Mouse (Mus musculus) liver, embryonic 13.5 days (tissue): ENCODE results near the gene Ttc33. TPM values are rescaled to one million over a fixed set of nuclear protein-coding genes. Genes with fewer than 3 reads are reported as not detected.

Experiments used
- polyA plus RNA-seq: library from polyadenylated mRNA; unstranded; fragments of >200 nt; fragmentation: Nextera tagmentation; extraction: Ambion mirVana; gene quantifications from 2 replicates; pipeline ENCODE4 v1.2.1, GENCODE M21; 2015

The Ttc33 gene
- polyA plus RNA-seq, 1 experiment from 2014 or later = 16.8 TPM

Other genes with a start within 250 kb of the Ttc33 start
- not detected in 2 replicates for gene C7, start 121.8 kb upstream of the Ttc33 start, polyA plus RNA-seq
- gene Card6, start 77.0 kb upstream of the Ttc33 start, polyA plus RNA-seq = 0.41 and 0.98 TPM in 2 replicates
- gene Rpl37, start 68.9 kb upstream of the Ttc33 start, polyA plus RNA-seq = 482 and 499 TPM in 2 replicates
- gene Prkaa1, start 41.7 kb upstream of the Ttc33 start, polyA plus RNA-seq = 13.9 and 20.1 TPM in 2 replicates
- 2.2 and 2.4 TPM in 2 replicates for gene Ptger4, start 58.7 kb downstream of the Ttc33 start, polyA plus RNA-seq